Mouse (Mus musculus) embryonic facial prominence, embryonic 13.5 days (tissue): ENCODE results near the gene Prr12. TPM values are rescaled to one million over a fixed set of nuclear protein-coding genes. Genes with fewer than 3 reads are reported as not detected.

Experiments
- ATAC-seq: fragments of 200-750 bp; cut with Nextera tagmentation; 2 replicates; pipeline ENCODE4 v1.8.0; 2017; ENCODE audit warnings: low read depth; ENCODE audit not compliant: insufficient number of reproducible peaks, insufficient read depth, low FRiP score, low TSS enrichment
- H3K27ac ChIP-seq: fragments of 300-500 bp; sonication (generic); 2 replicates; pipeline ENCODE4 v1.5.1; 2015; ENCODE audit warnings: moderate library complexity, mild to moderate bottlenecking, inconsistent platforms
- H3K27me3 ChIP-seq: fragments of 300-500 bp; sonication (generic); 2 replicates; pipeline ENCODE4 v1.6.1; 2015; ENCODE audit warnings: mild to moderate bottlenecking, inconsistent platforms
- H3K36me3 ChIP-seq: fragments of 300-500 bp; sonication (generic); 2 replicates; pipeline ENCODE4 v1.6.1; 2015; ENCODE audit warnings: mild to moderate bottlenecking, inconsistent platforms
- H3K4me1 ChIP-seq: fragments of 300-500 bp; sonication (generic); 2 replicates; pipeline ENCODE4 v1.6.1; 2015; ENCODE audit warnings: inconsistent platforms
- H3K4me2 ChIP-seq: fragments of 300-500 bp; sonication (generic); 2 replicates; pipeline ENCODE4 v1.6.1; 2015; ENCODE audit warnings: moderate library complexity, mild to moderate bottlenecking, inconsistent platforms
- H3K4me3 ChIP-seq: fragments of 300-500 bp; sonication (generic); 2 replicates; pipeline ENCODE4 v1.5.1; 2015; ENCODE audit warnings: mild to moderate bottlenecking, inconsistent platforms
- H3K9ac ChIP-seq: fragments of 300-500 bp; sonication (generic); 2 replicates; pipeline ENCODE4 v1.6.1; 2015; ENCODE audit warnings: mild to moderate bottlenecking, inconsistent platforms
- H3K9me3 ChIP-seq: fragments of 300-500 bp; sonication (generic); 2 replicates; pipeline ENCODE4 v1.6.1; 2016; ENCODE audit warnings: inconsistent platforms
- WGBS: fragments of 180-500 bp; shearing (Covaris S2); methylation state at CpG from one replicate; pipeline ENCODE4 v1.1.7; 2015; ENCODE audit warnings: mixed read lengths; 5-methylcytosine and 5-hydroxymethylcytosine counted together
- microRNA-seq: library from miRNA; unstranded; fragments of <30 nt; microRNA quantifications from one replicate; pipeline ENCODE4, GENCODE M21; 2016
- polyA plus RNA-seq: library from polyadenylated mRNA; unstranded; fragments of >200 nt; fragmentation: Nextera tagmentation; extraction: Ambion mirVana; gene quantifications from 2 replicates; pipeline ENCODE4 v1.2.1, GENCODE M21; 2015

The Prr12 gene
- polyA plus RNA-seq, 1 experiment from 2014 or later, result 15.7 TPM

DNA sequence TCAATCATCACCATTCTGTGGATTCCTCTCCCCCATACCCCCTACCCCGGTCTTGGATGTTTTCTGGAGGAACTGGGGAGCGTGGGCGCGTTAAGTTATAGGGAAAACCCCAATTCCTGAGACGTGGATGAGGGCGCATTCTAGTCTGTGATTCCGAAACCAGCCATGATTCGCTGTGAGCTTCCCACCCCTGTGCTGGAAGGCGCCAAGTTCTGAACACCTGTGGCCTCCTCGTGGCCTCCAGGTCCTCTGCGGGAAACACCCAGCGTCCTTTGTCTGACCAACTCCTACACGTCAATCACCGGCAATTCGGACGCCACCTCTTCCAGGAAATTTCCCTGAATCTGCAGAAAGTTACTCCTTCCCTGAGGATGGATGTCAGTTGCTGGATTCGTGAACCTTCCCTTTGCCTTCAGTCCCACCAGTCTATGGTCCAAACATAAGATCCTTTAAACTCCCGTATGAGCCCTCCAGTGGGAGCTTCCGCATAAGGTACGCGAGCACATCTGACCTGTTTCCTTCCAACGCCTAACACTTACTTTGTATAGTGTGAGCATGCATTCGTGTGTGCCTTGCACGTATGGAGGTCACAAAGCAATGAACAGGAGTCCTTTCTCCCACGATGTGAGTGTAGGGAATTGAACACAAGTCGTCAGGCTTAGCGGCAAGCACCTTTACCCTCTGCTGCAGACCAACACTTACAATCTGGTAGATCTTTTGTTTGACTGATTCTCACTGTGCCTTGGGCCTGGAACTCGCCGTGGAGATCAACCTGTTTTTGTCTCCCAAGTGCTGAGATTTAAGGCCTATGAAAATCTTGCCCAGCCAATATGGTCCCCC, 65.6 kb downstream of the Prr12 start:
- no peak for ATAC-seq
- Histone ChIP-seq H3K27me3 (no peaks in the 10 kb centered on the region), H3K4me2 (peak overlapping the region; percentile 67), H3K27ac (peak overlapping the region; percentile 96), H3K9ac (peak overlapping the region; percentile 89), H3K4me3 (peak overlapping the region; percentile 97), H3K36me3 (peaks cover 41% of the 10 kb centered on the region), H3K4me1 (peaks cover 33% of the 10 kb centered on the region), H3K9me3 (no peaks in the 10 kb centered on the region)
- WGBS, result under 1% methylated on average over 29 of the region's 29 CpGs

DNA sequence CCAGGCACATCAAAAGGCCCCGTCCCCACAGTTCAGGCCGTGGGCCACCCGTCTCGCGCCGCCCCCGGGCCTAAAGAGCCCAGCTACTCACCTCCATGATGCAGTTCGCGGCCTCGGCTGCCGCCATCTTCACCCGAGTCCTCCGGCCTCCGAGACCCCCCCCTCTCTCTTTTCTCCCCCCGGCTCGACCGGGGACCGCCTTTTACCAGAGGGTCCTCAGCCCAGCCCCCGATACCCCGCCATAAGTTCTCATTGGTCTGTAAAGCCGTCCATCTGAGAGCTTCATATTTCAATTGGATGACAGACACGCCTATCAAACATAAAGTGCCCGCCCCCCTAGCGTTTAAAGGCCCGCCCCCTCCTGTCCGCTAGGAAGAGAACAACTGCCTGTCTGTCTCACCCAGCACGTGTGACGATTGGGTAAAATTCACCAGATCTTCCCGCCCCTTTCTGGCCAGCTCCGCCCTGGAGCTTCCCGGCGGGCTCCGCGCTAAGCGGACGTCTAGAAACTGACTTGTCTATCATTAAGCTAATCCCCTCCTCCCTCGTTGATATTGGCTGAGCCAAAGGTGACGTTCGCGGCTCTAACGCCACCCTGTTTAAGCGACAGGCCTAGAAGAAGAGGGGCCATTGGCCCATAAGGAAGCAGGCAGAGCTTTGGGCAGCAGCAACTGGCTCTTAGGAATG, 66.3 kb downstream of the Prr12 start, which contains the start of gene Prmt1:
Gene Prmt1, minus strand, starts transcription at position 377 of the 687 bp plus-strand sequence.
- peak within 1 kb of the TSS; percentile 67 for H3K4me2 ChIP-seq
- H3K36me3 ChIP-seq, result peaks cover 41% of the 10 kb centered on the region
- ATAC-seq, result peak; percentile 96
- peak within 1 kb of the TSS; percentile 99 for H3K9ac ChIP-seq
- peak within 1 kb of the TSS; percentile 96 for H3K27ac ChIP-seq
- peaks cover 33% of the 10 kb centered on the region for H3K4me1 ChIP-seq
- WGBS, result under 1% methylated on average over 42 of the region's 42 CpGs
- no peaks in the 10 kb centered on the region for H3K9me3 ChIP-seq
- peak within 1 kb of the TSS; percentile 97 for H3K4me3 ChIP-seq
- H3K27me3 ChIP-seq, result no peaks in the 10 kb centered on the region

DNA sequence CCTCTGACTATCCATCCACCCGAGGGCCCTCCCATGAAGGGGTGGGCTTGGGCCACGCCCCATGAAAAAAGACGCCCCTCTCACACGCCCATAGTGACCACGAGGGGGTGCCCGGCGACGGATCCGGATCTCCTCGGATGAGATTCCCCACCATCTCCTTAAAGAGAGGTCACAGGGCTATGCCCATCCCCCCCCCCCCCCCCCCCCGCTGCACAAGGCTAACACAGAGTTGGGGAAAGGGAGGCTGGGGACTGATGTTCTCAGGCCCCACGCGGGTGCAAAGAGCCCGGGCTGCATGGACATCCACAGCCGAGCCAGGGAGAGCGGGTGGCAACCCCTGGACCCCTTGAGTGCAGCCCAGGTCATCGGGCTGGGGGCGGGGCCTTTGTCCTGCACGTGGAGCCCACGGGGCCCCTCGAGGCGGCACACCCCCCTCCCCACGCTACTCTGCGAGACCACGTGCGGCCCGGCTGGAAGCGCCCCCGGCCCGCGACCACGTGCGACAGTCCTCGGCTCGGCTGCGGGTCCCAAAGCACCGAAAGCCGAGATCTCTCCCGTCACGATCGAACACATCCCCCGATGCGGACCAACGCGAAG, 67.0 kb downstream of the Prr12 start:
- H3K36me3 ChIP-seq, result peaks cover 43% of the 10 kb centered on the region
- H3K9me3 ChIP-seq, result no peaks in the 10 kb centered on the region
- H3K27ac ChIP-seq, result peak overlapping the region; percentile 95
- H3K9ac ChIP-seq, result peak overlapping the region; percentile 99
- no peaks in the 10 kb centered on the region for H3K27me3 ChIP-seq
- under 1% methylated on average over 44 of the region's 45 CpGs for WGBS
- H3K4me3 ChIP-seq, result peak overlapping the region; percentile 97
- H3K4me2 ChIP-seq, result peak overlapping the region; percentile 67
- ATAC-seq, result peak; percentile 5; the same call in 1 of the 2 replicates
- H3K4me1 ChIP-seq, result peaks cover 33% of the 10 kb centered on the region

DNA sequence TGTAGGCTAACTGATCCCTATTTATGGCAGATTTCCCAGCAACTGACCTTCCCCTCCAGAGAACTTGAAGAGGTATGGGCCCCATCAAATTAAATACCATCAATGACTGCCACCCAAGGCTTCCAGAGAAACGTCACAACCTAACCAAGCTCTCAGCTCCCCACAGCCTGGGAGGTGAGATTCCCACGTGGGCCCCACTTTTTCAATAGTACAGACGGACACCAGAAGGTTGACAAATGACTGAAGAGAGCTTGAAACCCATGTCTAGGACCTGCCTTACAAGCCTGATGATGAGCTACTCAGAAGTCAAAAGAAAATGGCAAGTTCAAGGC, 67.9 kb downstream of the Prr12 start:
- ATAC-seq, result no peak
- Histone ChIP-seq H3K9ac (peak overlapping the region; percentile 99; the same call in 1 of the 2 replicates), H3K4me3 (peak overlapping the region; percentile 97), H3K4me1 (peaks cover 33% of the 10 kb centered on the region), H3K27me3 (no peaks in the 10 kb centered on the region), H3K36me3 (peaks cover 43% of the 10 kb centered on the region), H3K4me2 (peak overlapping the region; percentile 67), H3K27ac (no peak overlapping the region), H3K9me3 (no peaks in the 10 kb centered on the region)
- WGBS, result 39% methylated on average over 3 of the region's 3 CpGs

DNA sequence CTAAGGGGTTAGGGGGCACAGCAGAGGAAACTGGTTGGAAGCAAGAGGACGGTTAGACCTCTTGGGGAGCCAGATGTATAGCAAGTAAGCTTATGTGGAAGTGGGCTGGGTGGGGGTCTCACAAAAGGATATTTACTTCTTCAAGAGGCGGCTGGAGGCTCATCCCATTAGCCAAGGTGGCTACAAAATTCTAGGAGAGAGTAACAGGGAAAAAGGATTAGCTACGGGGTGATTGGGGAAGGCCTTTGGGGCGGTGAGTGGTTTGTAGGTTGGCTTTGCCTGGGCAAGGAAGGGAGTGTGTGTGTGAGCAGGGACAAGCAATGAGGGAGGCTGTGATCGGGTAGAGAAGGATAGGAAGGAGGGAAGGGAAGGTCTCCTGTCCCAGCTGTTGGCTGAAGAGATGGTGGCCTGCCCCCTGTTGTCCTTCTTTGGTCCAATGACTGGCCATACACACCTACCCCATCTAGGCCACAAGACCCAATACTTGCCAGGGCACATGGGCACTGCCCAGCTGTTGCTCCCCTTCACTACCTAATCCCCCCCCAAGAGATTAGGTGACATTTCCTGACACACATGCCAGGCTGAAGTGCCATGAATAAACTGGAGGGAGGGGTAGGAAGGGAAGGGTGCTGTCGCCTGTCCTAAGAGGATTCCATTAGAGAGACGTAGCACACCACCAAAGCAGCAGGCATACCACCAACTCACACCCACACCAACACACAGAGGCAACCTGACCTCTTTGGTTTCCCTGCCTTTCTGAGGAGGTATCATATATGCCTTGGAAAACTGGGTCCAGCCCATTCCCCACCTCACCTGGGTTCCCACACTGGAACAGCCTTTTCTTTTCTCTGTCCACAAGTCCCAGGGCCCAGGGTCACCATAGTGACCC, 68.5 kb downstream of the Prr12 start:
- Histone ChIP-seq H3K4me1 (peaks cover 33% of the 10 kb centered on the region), H3K9me3 (no peaks in the 10 kb centered on the region), H3K9ac (peak overlapping the region; percentile 99), H3K27ac (0 out of 2 replicates have a peak overlapping the region, but pooled peaks have one; percentile 11), H3K27me3 (no peaks in the 10 kb centered on the region), H3K4me3 (peak overlapping the region; percentile 97), H3K36me3 (peaks cover 43% of the 10 kb centered on the region), H3K4me2 (peak overlapping the region; percentile 67)
- 67% methylated on average over 7 of the region's 7 CpGs for WGBS
- ATAC-seq, result no peak

DNA sequence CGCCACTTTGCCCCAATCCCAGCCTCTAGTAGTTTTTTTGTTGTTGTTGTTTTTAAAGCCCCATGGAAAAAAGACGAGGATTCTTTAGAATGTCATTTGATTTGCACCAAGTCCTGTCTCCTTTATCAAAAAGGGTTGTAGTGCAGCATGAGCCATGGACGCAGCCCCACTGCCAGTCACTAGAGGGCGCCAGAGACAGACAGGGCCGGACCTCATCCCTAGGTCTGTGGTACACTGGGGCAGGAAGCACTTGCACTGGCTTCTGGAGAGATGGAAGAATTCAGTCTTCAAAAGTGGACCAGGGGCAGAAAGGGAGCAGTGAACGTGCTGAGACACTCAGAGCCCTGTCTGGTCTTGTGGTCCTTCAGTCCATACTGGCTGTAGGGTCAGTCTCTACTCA, 69.6 kb downstream of the Prr12 start:
- H3K27ac ChIP-seq, result no peak overlapping the region
- H3K9ac ChIP-seq, result no peak overlapping the region
- WGBS, result 34% methylated on average over 6 of the region's 6 CpGs
- H3K9me3 ChIP-seq, result no peaks in the 10 kb centered on the region
- H3K4me1 ChIP-seq, result peaks cover 27% of the 10 kb centered on the region
- H3K4me2 ChIP-seq, result no peak overlapping the region
- peak overlapping the region; percentile 10; the same call in 1 of the 2 replicates for H3K4me3 ChIP-seq
- no peak for ATAC-seq
- no peaks in the 10 kb centered on the region for H3K27me3 ChIP-seq
- peaks cover 52% of the 10 kb centered on the region for H3K36me3 ChIP-seq

DNA sequence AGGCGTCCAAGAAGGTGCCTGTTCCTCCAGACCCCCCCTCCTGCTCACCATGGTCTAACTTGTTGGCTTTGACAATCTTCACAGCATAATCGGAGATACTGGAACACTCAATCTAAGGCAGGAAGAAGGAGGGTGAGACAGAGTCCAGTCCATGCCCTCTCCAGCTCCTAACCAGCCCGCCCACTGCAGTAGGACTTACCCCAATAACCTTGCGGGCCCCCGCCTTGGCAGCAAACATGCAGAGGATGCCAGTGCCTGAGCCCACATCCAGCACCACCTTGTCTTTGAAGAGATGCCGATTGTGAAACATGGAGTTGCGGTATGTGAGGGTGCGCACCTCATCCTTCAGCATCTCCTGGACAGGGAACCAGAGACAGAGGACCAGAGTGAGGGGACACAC, 71.1 kb downstream of the Prr12 start:
- Histone ChIP-seq H3K9me3 (no peaks in the 10 kb centered on the region), H3K27ac (no peak overlapping the region), H3K4me3 (no peak overlapping the region), H3K4me1 (peaks cover 22% of the 10 kb centered on the region), H3K4me2 (no peak overlapping the region), H3K27me3 (no peaks in the 10 kb centered on the region), H3K36me3 (peaks cover 68% of the 10 kb centered on the region), H3K9ac (no peak overlapping the region)
- 95% methylated on average over 8 of the region's 8 CpGs for WGBS
- ATAC-seq, result no peak

DNA sequence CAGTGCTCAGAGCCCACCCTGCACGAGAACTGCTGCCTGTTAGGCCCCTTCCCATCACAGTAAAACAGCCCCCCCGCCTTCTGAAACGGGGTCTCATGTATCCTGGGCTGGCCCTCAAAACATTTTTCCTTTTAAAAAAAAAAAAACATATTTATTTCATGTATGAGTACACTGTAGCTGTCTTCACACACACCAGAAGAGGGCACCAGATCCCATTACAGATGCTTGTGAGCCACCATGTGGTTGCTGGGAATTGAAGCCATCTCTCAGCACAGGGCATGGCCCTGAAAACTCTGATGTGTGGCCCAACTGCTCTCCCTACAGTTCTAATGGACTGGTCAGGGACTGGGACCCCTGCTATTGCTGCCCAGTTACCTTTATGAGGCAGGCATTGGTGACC, 74.4 kb downstream of the Prr12 start:
- peaks cover 18% of the 10 kb centered on the region for H3K4me1 ChIP-seq
- no peak overlapping the region for H3K9ac ChIP-seq
- no peaks in the 10 kb centered on the region for H3K9me3 ChIP-seq
- no peak overlapping the region for H3K4me2 ChIP-seq
- WGBS, result 90% methylated on average over 3 of the region's 3 CpGs
- no peak overlapping the region for H3K27ac ChIP-seq
- no peak for ATAC-seq
- H3K4me3 ChIP-seq, result no peak overlapping the region
- H3K27me3 ChIP-seq, result no peaks in the 10 kb centered on the region
- peaks cover 77% of the 10 kb centered on the region for H3K36me3 ChIP-seq

Small RNAs within 50 kb of the gene (microRNA-seq; reads per million reads assigned to microRNA genes)
- 0.74 reads per million for gene Mir7054

Other genes with a start within 250 kb of the Prr12 start
- 93.5 and 100 TPM in 2 replicates for gene Nup62, start 236.8 kb downstream of the Prr12 start, polyA plus RNA-seq
- gene Il4i1, start 236.5 kb downstream of the Prr12 start, polyA plus RNA-seq, result 1.7 and 2.2 TPM in 2 replicates
- 6.4 and 6.5 TPM in 2 replicates for gene Atf5, start 236.2 kb downstream of the Prr12 start, polyA plus RNA-seq
- gene Akt1s1, start 203.9 kb downstream of the Prr12 start, polyA plus RNA-seq, result 104 and 110 TPM in 2 replicates
- gene Tbc1d17, start 203.8 kb downstream of the Prr12 start, polyA plus RNA-seq, result 83.1 and 91.0 TPM in 2 replicates
- 30.0 and 30.7 TPM in 2 replicates for gene Pnkp, start 195.7 kb downstream of the Prr12 start, polyA plus RNA-seq
- 469 and 526 TPM in 2 replicates for gene Ptov1, start 183.1 kb downstream of the Prr12 start, polyA plus RNA-seq
- gene Med25, start 160.2 kb downstream of the Prr12 start, polyA plus RNA-seq, result 107 and 111 TPM in 2 replicates
- 26.1 and 29.7 TPM in 2 replicates for gene Fuz, start 156.8 kb downstream of the Prr12 start, polyA plus RNA-seq
- gene Ap2a1, start 123.4 kb downstream of the Prr12 start, polyA plus RNA-seq, result 72.3 and 77.5 TPM in 2 replicates
- gene Tsks, start 109.7 kb downstream of the Prr12 start, polyA plus RNA-seq, result 0.25 and 0.26 TPM in 2 replicates
- gene Cpt1c, start 78.0 kb downstream of the Prr12 start, polyA plus RNA-seq, result 32.0 and 39.1 TPM in 2 replicates
- gene Prmt1, start 66.3 kb downstream of the Prr12 start, polyA plus RNA-seq, result 534 and 684 TPM in 2 replicates
- 92.0 and 99.7 TPM in 2 replicates for gene Irf3, start 55.2 kb downstream of the Prr12 start, polyA plus RNA-seq
- gene Bcl2l12, start 54.2 kb downstream of the Prr12 start, polyA plus RNA-seq, result 73.6 and 83.2 TPM in 2 replicates
- gene Scaf1, start 36.5 kb downstream of the Prr12 start, polyA plus RNA-seq, result 38.6 and 40.2 TPM in 2 replicates
- gene Rras, start 34.9 kb downstream of the Prr12 start, polyA plus RNA-seq, result 19.7 and 23.3 TPM in 2 replicates
- 64.7 and 66.6 TPM in 2 replicates for gene Nosip, start 9.5 kb upstream of the Prr12 start, polyA plus RNA-seq
- 23.0 and 26.0 TPM in 2 replicates for gene Prrg2, start 9.8 kb upstream of the Prr12 start, polyA plus RNA-seq
- gene Rcn3, start 39.3 kb upstream of the Prr12 start, polyA plus RNA-seq, result 375 and 376 TPM in 2 replicates
- 61.6 and 65.1 TPM in 2 replicates for gene Fcgrt, start 51.0 kb upstream of the Prr12 start, polyA plus RNA-seq
- 1,651 and 1,760 TPM in 2 replicates for gene Rps11, start 71.6 kb upstream of the Prr12 start, polyA plus RNA-seq
- 1,453 and 1,588 TPM in 2 replicates for gene Rpl13a, start 75.9 kb upstream of the Prr12 start, polyA plus RNA-seq
- 0.20 TPM in 1 of 2 replicates, not detected in the other for gene Gm45713, start 83.3 kb upstream of the Prr12 start, polyA plus RNA-seq
- gene Flt3l, start 83.6 kb upstream of the Prr12 start, polyA plus RNA-seq, result 1.3 and 1.7 TPM in 2 replicates
- gene Pih1d1, start 101.4 kb upstream of the Prr12 start, polyA plus RNA-seq, result 78.5 and 97.7 TPM in 2 replicates
- gene Aldh16a1, start 101.7 kb upstream of the Prr12 start, polyA plus RNA-seq, result 43.6 and 52.0 TPM in 2 replicates
- gene Slc17a7, start 111.1 kb upstream of the Prr12 start, polyA plus RNA-seq, result 0.18 and 0.22 TPM in 2 replicates
- 1.8 and 2.6 TPM in 2 replicates for gene Gfy, start 126.7 kb upstream of the Prr12 start, polyA plus RNA-seq
- gene Pth2, start 128.1 kb upstream of the Prr12 start, polyA plus RNA-seq, result not detected in 2 replicates
- 0.53 and 1.2 TPM in 2 replicates for gene Ccdc155, start 152.0 kb upstream of the Prr12 start, polyA plus RNA-seq
- 2.3 and 3.0 TPM in 2 replicates for gene Dkkl1, start 159.3 kb upstream of the Prr12 start, polyA plus RNA-seq
- 221 and 233 TPM in 2 replicates for gene Tead2, start 162.9 kb upstream of the Prr12 start, polyA plus RNA-seq
- 1.6 and 2.8 TPM in 2 replicates for gene Cd37, start 186.2 kb upstream of the Prr12 start, polyA plus RNA-seq
- gene Slc6a16, start 188.2 kb upstream of the Prr12 start, polyA plus RNA-seq, result 0.17 and 0.29 TPM in 2 replicates
- gene Slc6a21, start 224.6 kb upstream of the Prr12 start, polyA plus RNA-seq, result not detected in 2 replicates